Mouse (Mus musculus) neural tube, postnatal 0 days (tissue): Measurements from ENCODE around the gene Tmem38a. TPM values are rescaled to one million over a fixed set of nuclear protein-coding genes. Genes with fewer than 3 reads are reported as not detected.

Experiments used
- microRNA-seq: library from miRNA; unstranded; fragments of <30 nt; microRNA quantifications from one replicate; pipeline ENCODE4, GENCODE M21; 2016
- polyA plus RNA-seq: library from polyadenylated mRNA; unstranded; fragments of >200 nt; fragmentation: Nextera tagmentation; extraction: Ambion mirVana; gene quantifications from 2 replicates; pipeline ENCODE4 v1.2.1, GENCODE M21; 2015

The Tmem38a gene
- polyA plus RNA-seq = 47.0 and 51.7 TPM in 2 replicates

GRCm38 (mm10) chr8:72571611-72572473 is at the start of gene Tmem38a:
Gene Tmem38a (plus strand): TSS chr8:72572055.

GRCm38 (mm10) chr8:72547802-72548643 is 23.8 kb upstream of the Tmem38a start, which contains the start of gene Med26:
Gene Med26 (minus strand): TSS chr8:72548270.

DNA sequence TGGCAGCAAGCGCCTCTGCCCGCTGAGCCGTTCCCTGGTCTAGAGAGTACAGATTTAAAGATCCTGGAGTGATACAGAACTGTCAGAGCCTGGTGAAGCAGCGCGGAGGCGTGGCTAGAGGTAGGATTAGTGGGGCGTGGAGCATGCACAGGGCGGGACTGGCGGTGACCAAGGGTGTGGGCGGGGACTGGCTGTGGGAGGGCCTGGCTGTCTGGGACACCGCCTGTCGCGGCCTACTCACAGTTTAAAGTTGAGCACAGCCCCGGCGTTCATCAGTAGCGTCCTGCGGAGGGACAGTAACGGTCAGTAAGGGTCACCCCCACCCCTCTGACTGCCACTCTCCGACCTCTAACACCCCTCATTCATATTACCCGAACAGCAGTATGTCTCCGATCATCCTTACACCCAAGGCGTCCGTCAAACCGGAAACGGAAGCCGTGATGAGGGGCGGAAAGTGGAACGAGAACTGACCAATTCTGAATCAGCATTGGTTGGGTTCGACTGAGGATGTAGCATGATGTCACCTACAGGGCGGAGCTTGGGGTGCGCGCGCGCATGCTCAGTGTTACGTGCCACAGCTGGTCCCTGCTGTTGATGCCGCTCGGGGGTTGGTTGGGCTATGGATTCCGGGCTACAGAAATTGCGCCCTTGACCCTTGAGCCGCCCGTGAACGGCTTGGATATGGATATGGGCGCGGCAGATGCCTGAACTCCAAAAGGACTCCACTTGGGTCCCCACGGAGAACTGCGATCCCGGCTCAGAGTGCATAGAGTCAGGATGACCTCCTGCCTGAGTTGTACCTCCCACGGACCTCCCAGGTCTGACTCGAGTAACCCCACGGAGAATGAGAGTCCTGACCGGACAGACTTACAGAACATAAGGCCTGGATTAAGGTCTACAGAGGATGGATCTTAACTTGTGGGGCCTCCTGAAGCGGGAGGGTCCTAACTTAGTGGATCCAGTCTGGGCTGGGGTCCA is 933 bp upstream of the Tmem38a start, which contains the start of gene Smim7:
Gene Smim7 (minus strand): TSS at position 456 of the 978 bp plus-strand sequence.

Small RNAs within 50 kb of the gene (microRNA-seq; reads per million reads assigned to microRNA genes)
- not detected for gene Gm28019

Other genes starting within 250 kb of the Tmem38a start
- gene Eps15l1, start 150.6 kb upstream of the Tmem38a start, polyA plus RNA-seq = 38.6 and 43.9 TPM in 2 replicates
- gene Calr3, start 128.2 kb upstream of the Tmem38a start, polyA plus RNA-seq = 1.1 and 1.2 TPM in 2 replicates
- gene 1700030K09Rik, start 128.2 kb upstream of the Tmem38a start, polyA plus RNA-seq = 11.4 and 12.8 TPM in 2 replicates
- gene Cherp, start 96.8 kb upstream of the Tmem38a start, polyA plus RNA-seq = 32.1 and 35.1 TPM in 2 replicates
- 12.1 and 12.8 TPM in 2 replicates for gene Slc35e1, start 79.4 kb upstream of the Tmem38a start, polyA plus RNA-seq
- 11.0 and 12.0 TPM in 2 replicates for gene Med26, start 23.8 kb upstream of the Tmem38a start, polyA plus RNA-seq
- 118 and 136 TPM in 2 replicates for gene Smim7, start 967 bp upstream of the Tmem38a start, polyA plus RNA-seq
- 4.9 and 5.5 TPM in 2 replicates for gene Nwd1, start 74.7 kb downstream of the Tmem38a start, polyA plus RNA-seq
- gene Sin3b, start 151.2 kb downstream of the Tmem38a start, polyA plus RNA-seq = 216 and 220 TPM in 2 replicates
- gene F2rl3, start 189.8 kb downstream of the Tmem38a start, polyA plus RNA-seq = 0.46 TPM in 1 of 2 replicates, not detected in the other